Mouse (Mus musculus): ENCODE measurements around the gene Tm9sf3. TPM values are rescaled to one million over a fixed set of nuclear protein-coding genes. Genes with fewer than 3 reads are reported as not detected.
"Not testable (repeated sequence)": the region's sequence is repeated elsewhere in the genome, so short reads cannot be mapped to it uniquely, and the experiment has no call there.

The Tm9sf3 gene
- 108 and 151 TPM in 2 replicates for polyA plus RNA-seq (2014; fragmentation: Nextera tagmentation; extraction: Ambion mirVana)

- Histone ChIP-seq H3K36me3 (ENCODE audit: control insufficient read depth, insufficient read depth, low read length) (no peaks in the 10 kb centered on the region), H3K4me3 (ENCODE audit: low read depth, low read length) (peak within 1 kb of the TSS; percentile 93), H3K4me1 (replicated peaks; ENCODE audit: control insufficient read depth, insufficient read depth, low read length) (no peaks in the 10 kb centered on the region), H3K27me3 (ENCODE audit: control insufficient read depth, insufficient read depth, low read length) (no peaks in the 10 kb centered on the region), H3K9ac (ENCODE audit: low read depth, low read length) (peak within 1 kb of the TSS; percentile 95), H3K27ac (ENCODE audit: low read depth, low read length) (peak within 1 kb of the TSS; percentile 94), H3K4me2 (replicated peaks; ENCODE audit: low read depth, low read length) (peak within 1 kb of the TSS; percentile 80), H3K9me3 (ENCODE audit: control insufficient read depth, low read length) (no peaks in the 10 kb centered on the region)
- peak; percentile 89 for DNase-seq (ENCODE audit: low spot score)
- peak; percentile 92 for ATAC-seq (ENCODE audit: low FRiP score)
- 1% methylated on average over 51 of the region's 98 CpGs for WGBS
Observed at GRCm38 (mm10) chr19:41263630-41264295, at the start of gene Tm9sf3. Tm9sf3 (minus strand) TSS chr19:41263997.

DNA sequence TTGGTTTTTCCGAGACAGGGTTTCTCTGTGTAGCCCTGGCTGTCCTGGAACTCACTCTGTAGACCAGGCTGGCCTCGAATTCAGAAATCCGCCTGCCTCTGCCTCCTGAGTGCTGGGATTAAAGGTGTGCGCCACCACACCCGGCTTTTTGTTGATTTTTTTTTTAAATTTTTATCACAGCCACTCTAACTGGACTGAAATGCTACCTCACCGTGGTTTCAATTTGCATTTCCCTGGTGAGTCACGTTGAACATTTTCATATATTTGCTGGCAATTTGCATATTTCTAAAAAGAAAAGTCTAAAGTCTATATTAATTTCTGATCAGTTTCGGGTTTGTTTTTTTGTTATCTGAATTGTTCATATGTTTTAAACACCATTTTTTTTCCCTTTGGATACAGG, 48.8 kb upstream of the Tm9sf3 start:
- H3K27me3 ChIP-seq (ENCODE audit: control insufficient read depth, insufficient read depth, low read length); ATAC-seq (ENCODE audit: low FRiP score); H3K4me2 ChIP-seq (replicated peaks; ENCODE audit: low read depth, low read length); H3K27ac ChIP-seq (ENCODE audit: low read depth, low read length); H3K9ac ChIP-seq (ENCODE audit: low read depth, low read length); H3K9me3 ChIP-seq (ENCODE audit: control insufficient read depth, low read length); DNase-seq (ENCODE audit: low spot score); H3K4me1 ChIP-seq (replicated peaks; ENCODE audit: control insufficient read depth, insufficient read depth, low read length); H3K36me3 ChIP-seq (ENCODE audit: control insufficient read depth, insufficient read depth, low read length); H3K4me3 ChIP-seq (ENCODE audit: low read depth, low read length): not testable (repeated sequence)
- 95% methylated on average over 8 of the region's 8 CpGs for WGBS

- Histone ChIP-seq H3K9me3 (ENCODE audit: control insufficient read depth, low read length) (no peaks in the 10 kb centered on the region), H3K36me3 (ENCODE audit: control insufficient read depth, insufficient read depth, low read length) (no peaks in the 10 kb centered on the region), H3K27ac (ENCODE audit: low read depth, low read length) (no peak overlapping the region), H3K4me2 (replicated peaks; ENCODE audit: low read depth, low read length) (no peak overlapping the region), H3K4me3 (ENCODE audit: low read depth, low read length) (no peak overlapping the region), H3K27me3 (ENCODE audit: control insufficient read depth, insufficient read depth, low read length) (no peaks in the 10 kb centered on the region), H3K9ac (ENCODE audit: low read depth, low read length) (no peak overlapping the region), H3K4me1 (replicated peaks; ENCODE audit: control insufficient read depth, insufficient read depth, low read length) (no peaks in the 10 kb centered on the region)
- 68% methylated on average over 4 of the region's 4 CpGs for WGBS
- no peak for DNase-seq (ENCODE audit: low spot score)
- ATAC-seq (ENCODE audit: low FRiP score) = no peak
Observed at GRCm38 (mm10) chr19:41312027-41312426, 48.2 kb upstream of the Tm9sf3 start.

GRCm38 (mm10) chr19:41310971-41311703, 47.3 kb upstream of the Tm9sf3 start:
- Histone ChIP-seq H3K36me3 (ENCODE audit: control insufficient read depth, insufficient read depth, low read length) (no peaks in the 10 kb centered on the region), H3K9me3 (ENCODE audit: control insufficient read depth, low read length) (no peaks in the 10 kb centered on the region), H3K9ac (ENCODE audit: low read depth, low read length) (no peak overlapping the region), H3K4me3 (ENCODE audit: low read depth, low read length) (peak overlapping the region; percentile 17; the same call in 1 of the 2 replicates), H3K4me1 (replicated peaks; ENCODE audit: control insufficient read depth, insufficient read depth, low read length) (no peaks in the 10 kb centered on the region), H3K27ac (ENCODE audit: low read depth, low read length) (no peak overlapping the region), H3K4me2 (replicated peaks; ENCODE audit: low read depth, low read length) (peak overlapping the region; percentile 25), H3K27me3 (ENCODE audit: control insufficient read depth, insufficient read depth, low read length) (no peaks in the 10 kb centered on the region)
- DNase-seq (ENCODE audit: low spot score) (peak; percentile 53), ATAC-seq (ENCODE audit: low FRiP score) (peak; percentile 75)
- 28% methylated on average over 20 of the region's 20 CpGs for WGBS

- Histone ChIP-seq H3K27ac (ENCODE audit: low read depth, low read length) (no peak overlapping the region), H3K4me2 (replicated peaks; ENCODE audit: low read depth, low read length) (no peak overlapping the region), H3K9ac (ENCODE audit: low read depth, low read length) (no peak overlapping the region), H3K27me3 (ENCODE audit: control insufficient read depth, insufficient read depth, low read length) (no peaks in the 10 kb centered on the region), H3K9me3 (ENCODE audit: control insufficient read depth, low read length) (no peaks in the 10 kb centered on the region), H3K4me3 (ENCODE audit: low read depth, low read length) (no peak overlapping the region), H3K4me1 (replicated peaks; ENCODE audit: control insufficient read depth, insufficient read depth, low read length) (no peaks in the 10 kb centered on the region), H3K36me3 (ENCODE audit: control insufficient read depth, insufficient read depth, low read length) (no peaks in the 10 kb centered on the region)
- ATAC-seq (ENCODE audit: low FRiP score) (no peak), DNase-seq (ENCODE audit: low spot score) (no peak)
- 67% methylated on average over 3 of the region's 3 CpGs for WGBS
Observed at GRCm38 (mm10) chr19:41303933-41304332, 40.1 kb upstream of the Tm9sf3 start.

GRCm38 (mm10) chr19:41303433-41303832, 39.6 kb upstream of the Tm9sf3 start:
- 79% methylated on average over 6 of the region's 6 CpGs for whole genome bisulfite sequencing
- Histone ChIP-seq H3K9ac (ENCODE audit: low read depth, low read length) (no peak overlapping the region), H3K27ac (ENCODE audit: low read depth, low read length) (no peak overlapping the region), H3K4me1 (replicated peaks; ENCODE audit: control insufficient read depth, insufficient read depth, low read length) (no peaks in the 10 kb centered on the region), H3K36me3 (ENCODE audit: control insufficient read depth, insufficient read depth, low read length) (no peaks in the 10 kb centered on the region), H3K4me3 (ENCODE audit: low read depth, low read length) (no peak overlapping the region), H3K27me3 (ENCODE audit: control insufficient read depth, insufficient read depth, low read length) (no peaks in the 10 kb centered on the region), H3K4me2 (replicated peaks; ENCODE audit: low read depth, low read length) (no peak overlapping the region), H3K9me3 (ENCODE audit: control insufficient read depth, low read length) (no peaks in the 10 kb centered on the region)
- DNase-seq (ENCODE audit: low spot score) (no peak), ATAC-seq (ENCODE audit: low FRiP score) (no peak)

GRCm38 (mm10) chr19:41301856-41302255, 38.1 kb upstream of the Tm9sf3 start:
- Histone ChIP-seq H3K4me2 (replicated peaks; ENCODE audit: low read depth, low read length) (no peak overlapping the region), H3K9ac (ENCODE audit: low read depth, low read length) (no peak overlapping the region), H3K9me3 (ENCODE audit: control insufficient read depth, low read length) (no peaks in the 10 kb centered on the region), H3K27me3 (ENCODE audit: control insufficient read depth, insufficient read depth, low read length) (no peaks in the 10 kb centered on the region), H3K4me3 (ENCODE audit: low read depth, low read length) (no peak overlapping the region), H3K36me3 (ENCODE audit: control insufficient read depth, insufficient read depth, low read length) (no peaks in the 10 kb centered on the region), H3K27ac (ENCODE audit: low read depth, low read length) (no peak overlapping the region), H3K4me1 (replicated peaks; ENCODE audit: control insufficient read depth, insufficient read depth, low read length) (no peaks in the 10 kb centered on the region)
- ATAC-seq (ENCODE audit: low FRiP score) (no peak), DNase-seq (ENCODE audit: low spot score) (no peak)
- 67% methylated on average over 6 of the region's 6 CpGs for WGBS

DNA sequence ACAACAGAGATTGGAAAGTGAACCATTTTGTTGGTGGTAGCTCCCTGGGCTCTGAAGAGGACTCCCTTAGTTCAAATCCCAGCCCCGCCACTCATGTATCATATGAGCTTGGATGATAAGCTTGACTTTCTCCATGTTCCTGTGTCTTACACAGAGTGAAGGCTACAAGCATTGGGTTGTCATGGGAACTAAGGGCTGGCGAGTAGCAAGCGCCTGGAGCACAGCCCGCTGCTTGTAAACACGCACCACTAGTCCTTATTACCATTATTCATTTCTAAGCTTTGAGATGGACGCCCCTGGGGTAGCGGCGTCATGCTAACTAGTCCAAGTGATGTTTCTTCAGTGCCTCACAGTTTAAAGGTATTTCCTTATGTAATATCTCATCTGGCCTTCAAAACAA, 35.6 kb upstream of the Tm9sf3 start:
- Histone ChIP-seq H3K4me2 (replicated peaks; ENCODE audit: low read depth, low read length) (no peak overlapping the region), H3K36me3 (ENCODE audit: control insufficient read depth, insufficient read depth, low read length) (no peaks in the 10 kb centered on the region), H3K9me3 (ENCODE audit: control insufficient read depth, low read length) (no peaks in the 10 kb centered on the region), H3K4me1 (replicated peaks; ENCODE audit: control insufficient read depth, insufficient read depth, low read length) (no peaks in the 10 kb centered on the region), H3K27ac (ENCODE audit: low read depth, low read length) (no peak overlapping the region), H3K9ac (ENCODE audit: low read depth, low read length) (no peak overlapping the region), H3K4me3 (ENCODE audit: low read depth, low read length) (no peak overlapping the region), H3K27me3 (ENCODE audit: control insufficient read depth, insufficient read depth, low read length) (no peaks in the 10 kb centered on the region)
- ATAC-seq (ENCODE audit: low FRiP score) = no peak
- DNase-seq (ENCODE audit: low spot score) = no peak
- 88% methylated on average over 8 of the region's 8 CpGs for WGBS

All from hindbrain, embryonic 11.5 days (tissue).